Mouse (Mus musculus) mouse trophoblast stem cell (cell line): ENCODE measurements around the gene Lamb1.

Source experiments
- in situ Hi-C, 2 experiments: fragments of 300-500 bp; cut with MseI, MboI; formaldehyde crosslinking; loops; 2 replicates in 1 of 2; 3 replicates in 1 of 2; pipeline ENCODE4 v1.15.1; 2025

The Lamb1 gene

DNA sequence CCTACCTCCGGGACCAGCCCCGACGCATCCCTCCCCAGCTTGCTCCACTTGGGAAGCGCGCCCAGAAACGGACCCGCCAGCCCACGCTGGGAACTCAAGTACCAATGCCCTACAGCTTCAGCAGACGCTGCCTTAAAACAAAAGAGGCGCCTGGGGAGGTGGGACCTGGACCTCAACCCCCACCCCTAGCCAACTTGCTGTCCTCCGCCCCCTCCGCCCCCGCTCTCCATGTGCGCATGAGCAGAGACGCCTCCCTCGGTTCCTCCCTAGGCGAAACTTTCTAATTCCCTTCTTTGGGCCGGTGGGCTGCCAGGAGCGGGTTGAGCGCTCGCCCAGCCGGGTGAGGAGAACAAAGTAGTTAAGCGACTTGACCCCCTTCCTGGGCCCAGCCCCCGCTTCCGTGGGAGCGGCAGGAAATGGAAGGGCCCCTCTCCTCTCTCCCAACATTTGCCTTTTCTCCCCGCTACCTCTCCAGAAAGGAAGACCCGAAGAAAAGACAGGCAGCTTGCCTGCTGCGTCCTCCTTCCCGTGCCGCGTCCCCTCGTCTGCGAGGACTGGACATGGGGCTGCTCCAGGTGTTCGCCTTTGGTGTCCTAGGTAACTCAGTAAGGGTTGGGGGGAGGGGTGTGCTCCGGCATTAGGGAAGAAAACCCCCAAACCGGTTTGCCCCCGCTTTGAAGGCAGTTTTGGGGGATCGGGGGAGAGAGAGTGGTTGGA is at the start of gene Lamb1:
Gene Lamb1 (plus strand): TSS at position 230 of the 717 bp plus-strand sequence.
- in situ Hi-C loops, result loop anchor here in 1 of 2 experiments (10.0 kb wide), 1 partner anchor 90 kb away; no protein-coding TSS in a partner anchor

DNA sequence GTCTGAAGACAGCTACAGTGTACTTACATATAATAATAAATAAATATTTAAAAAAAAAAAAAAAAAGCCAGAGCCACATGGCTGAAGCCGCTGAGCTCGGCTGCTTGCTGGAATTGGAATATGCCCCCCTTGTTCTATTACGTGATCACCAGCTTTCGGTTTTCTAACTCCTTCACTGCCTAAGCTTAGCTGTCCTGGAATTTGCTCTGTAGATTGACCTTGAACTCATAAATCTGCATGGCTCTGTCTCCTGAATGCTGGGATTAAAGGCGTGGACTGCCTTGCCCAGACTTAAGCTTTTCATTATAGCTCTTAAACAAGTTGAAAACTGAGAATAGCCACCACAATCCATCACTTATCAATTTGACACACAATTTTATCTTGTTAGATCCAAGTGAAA is 47.8 kb upstream of the Lamb1 start:
- in situ Hi-C loops, result no loop called here

DNA sequence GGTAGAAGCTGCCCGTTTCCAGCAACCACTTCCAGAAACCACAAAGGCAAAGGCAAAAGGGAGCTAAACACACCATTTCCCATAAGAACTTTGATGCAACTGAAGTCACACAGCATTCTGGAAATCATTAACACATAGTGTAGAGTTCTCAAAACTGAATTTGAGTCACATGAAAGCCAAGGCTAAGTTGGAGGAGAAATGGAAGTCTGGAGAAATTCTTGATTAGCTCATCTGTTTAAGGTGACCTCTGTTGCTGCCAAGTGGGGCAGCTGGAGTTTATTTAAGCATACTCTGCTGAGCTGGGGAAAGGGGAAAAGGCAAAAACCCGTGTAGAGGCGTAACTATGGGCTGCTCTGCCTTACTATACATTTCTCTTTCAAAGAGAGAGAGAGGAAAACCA is 46.3 kb upstream of the Lamb1 start:
- in situ Hi-C loops, result no loop called here

DNA sequence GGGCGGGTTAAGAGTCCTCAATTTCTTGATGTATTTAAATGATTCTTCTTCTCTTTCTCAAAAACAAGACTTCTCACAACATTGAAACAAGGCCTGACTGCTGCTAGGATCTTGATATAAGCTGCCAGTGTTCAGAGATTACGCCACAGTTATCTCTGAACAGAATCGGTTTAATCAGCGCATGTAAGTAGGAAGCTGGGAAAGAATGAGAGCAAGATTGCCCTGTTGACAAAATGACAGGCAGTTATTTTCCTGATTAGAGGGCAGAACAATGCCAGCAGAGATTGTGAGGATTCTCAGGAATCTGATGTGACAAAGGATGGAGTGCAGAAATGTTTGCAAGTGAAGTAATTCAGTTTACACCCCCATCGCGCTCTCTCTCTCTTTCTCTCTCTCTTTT is 43.5 kb upstream of the Lamb1 start:
- in situ Hi-C loops, result no loop called here

DNA sequence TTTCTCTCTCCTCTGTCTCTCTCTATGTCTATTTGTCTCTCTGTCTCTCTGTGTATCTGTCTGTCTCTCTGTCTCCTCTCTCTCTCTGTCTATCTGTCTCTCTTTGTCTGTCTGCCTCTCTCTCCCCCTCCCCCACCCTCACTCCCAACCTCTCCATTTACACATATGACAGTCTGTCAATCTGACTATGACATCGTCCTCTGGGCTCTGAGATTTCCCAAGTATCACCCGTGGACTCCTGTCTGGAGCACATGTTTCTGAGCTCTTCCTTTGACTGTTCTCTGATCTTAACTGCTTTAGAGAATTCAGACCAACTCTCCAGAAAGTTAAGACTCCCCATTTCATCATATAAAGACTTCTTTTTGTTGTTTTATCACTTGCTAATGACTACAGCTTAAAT is 42.8 kb upstream of the Lamb1 start:
- in situ Hi-C loops, result no loop called here

DNA sequence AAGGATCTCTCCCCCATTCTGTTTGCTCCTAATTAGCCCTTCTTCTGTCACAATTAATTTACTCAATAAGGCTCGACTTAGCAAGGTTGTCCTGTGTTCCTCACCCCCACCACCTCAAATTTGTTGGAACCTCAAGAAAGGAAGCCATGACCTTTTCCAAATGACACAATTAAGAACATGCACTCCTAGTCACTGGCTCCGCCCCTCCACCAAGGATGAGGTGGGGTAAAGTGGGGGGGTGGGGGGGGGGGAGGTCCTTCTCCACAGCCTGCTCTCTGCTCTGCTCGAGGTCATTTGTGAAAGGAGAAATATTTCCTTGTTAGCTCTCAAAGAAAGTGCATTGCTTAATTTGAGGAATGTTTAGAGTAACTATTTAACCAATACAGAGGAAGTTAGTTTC is 42.3 kb upstream of the Lamb1 start:
- in situ Hi-C loops, result no loop called here

DNA sequence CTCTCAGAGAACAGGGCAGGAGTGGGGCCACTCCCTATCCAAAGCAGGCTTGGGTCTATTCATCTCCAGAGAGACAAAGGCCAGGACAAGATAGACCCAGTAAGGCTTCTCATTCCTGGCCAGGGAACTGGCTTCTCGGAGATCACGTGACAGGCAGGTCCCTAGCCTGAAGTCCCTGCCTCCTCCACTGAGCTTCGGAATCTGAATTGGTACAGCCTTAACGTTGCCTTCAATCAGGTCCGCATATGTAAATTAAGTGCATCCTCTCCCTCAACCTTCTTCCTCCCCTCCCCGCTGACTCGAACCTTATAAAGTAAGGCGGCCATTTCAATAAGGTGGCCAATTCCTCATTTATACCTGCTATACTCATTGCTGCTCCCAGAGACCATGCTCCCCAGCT is 39.6 kb upstream of the Lamb1 start:
- in situ Hi-C loops, result no loop called here

DNA sequence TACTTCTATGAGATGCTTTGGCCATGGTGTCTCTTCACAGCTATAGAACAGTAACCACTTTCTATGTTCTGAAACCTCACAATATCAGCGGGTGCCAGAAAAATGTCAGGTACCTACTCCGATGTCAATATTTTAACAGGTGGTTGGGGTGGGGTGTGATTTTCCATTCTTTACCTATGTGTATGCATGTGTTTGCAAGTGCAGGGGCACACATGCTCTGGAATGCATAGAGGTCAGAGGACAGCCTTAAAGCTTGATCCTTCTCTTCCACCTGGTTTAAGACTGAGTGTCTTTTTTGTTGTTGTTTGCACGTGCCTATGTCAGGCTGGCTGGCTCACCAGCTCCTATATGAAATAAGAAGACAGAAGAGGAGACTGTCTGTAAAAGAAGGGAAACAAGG is 37.9 kb upstream of the Lamb1 start:
- in situ Hi-C loops, result no loop called here

DNA sequence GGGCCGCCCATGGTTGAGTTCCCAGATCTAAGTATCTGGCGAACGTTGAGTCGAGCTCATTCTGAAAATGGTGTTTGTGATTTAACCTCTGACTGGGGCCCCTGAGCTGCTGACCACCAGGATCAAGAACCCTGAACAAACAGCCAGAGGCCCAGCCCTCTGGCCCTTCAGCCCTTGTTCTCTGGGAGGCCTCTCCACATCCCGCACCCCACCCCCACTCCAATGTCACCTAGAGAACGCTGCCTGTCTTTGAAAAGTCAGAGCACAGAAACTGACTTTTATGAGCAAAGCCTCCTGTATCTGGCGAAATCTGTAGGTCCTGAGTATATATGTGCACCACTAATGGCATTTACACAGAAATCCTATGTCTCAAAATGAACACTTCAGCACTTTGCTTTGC is 36.2 kb upstream of the Lamb1 start:
- in situ Hi-C loops, result no loop called here

DNA sequence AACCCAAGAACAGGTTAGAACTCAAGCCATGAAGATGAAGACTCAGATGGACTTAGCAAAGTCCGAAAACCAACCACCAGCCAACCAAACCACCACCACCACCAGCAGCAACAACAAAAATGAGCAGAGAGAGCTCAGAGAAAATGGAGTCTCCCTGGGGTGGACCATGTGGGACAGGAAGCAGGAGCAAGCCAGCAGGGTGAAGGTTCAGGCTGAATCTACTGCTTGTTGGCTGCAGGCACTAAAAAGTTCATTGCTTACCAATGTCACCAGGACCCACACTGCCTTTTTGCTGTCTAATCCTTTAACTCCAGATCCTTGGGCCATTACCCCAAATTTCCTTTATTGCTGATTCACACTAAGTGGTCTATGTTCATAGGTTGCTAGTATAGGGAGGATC is 32.4 kb upstream of the Lamb1 start:
- in situ Hi-C loops, result no loop called here

DNA sequence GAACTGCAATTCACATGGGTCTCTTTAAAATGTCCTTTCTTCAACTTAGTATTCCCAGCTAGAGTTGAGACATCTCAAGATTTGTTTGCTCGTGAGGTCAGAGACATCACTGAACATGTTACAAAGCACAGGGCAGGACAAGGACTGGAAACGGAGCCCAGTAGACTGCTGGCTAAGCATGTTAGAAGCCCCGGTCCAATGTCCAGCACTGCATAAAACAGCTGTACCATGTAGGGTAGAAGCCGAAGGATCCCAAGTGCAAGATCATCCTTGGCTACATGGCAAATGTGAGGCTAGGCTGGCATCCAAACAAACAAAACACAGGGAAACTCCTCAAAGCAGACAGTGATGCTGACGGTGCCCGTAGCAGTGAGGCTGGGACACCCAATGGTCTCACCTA is 30.0 kb upstream of the Lamb1 start:
- in situ Hi-C loops, result no loop called here

DNA sequence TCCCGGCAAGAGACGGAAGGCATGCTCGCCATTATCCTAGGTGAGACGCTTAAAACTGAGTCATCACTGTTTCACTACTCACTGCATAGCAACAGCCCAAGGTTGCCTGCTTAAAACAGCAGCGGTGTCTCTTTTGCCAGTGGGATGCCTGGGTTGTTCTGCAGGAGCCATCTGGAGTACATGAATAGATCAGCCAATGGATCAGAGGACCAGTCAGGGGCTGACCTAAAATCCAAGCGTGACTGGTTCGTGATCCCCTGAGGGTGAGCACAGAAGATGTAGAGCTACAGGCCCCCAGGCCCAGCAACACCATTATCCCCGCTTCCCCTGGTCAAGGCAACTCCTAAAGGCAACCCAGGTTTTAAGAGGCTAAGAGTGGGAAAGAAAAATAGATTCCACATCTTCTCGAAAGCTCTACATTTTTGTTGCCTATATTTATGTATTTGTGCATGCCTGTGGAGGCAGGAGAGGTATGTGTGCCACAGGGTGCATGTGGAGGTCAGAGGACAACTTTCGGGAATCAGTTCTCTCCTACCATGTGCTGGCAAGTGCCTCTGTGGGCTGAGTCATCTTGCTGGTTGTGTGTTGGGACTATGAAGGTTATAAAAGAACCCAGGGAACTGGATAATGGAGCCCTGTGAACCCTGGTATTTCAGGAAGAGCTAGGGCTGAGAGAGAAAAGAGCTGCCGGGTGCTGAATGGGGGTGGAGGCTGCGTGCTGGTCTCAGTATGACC is 28.0 kb upstream of the Lamb1 start:
- in situ Hi-C loops, result no loop called here

DNA sequence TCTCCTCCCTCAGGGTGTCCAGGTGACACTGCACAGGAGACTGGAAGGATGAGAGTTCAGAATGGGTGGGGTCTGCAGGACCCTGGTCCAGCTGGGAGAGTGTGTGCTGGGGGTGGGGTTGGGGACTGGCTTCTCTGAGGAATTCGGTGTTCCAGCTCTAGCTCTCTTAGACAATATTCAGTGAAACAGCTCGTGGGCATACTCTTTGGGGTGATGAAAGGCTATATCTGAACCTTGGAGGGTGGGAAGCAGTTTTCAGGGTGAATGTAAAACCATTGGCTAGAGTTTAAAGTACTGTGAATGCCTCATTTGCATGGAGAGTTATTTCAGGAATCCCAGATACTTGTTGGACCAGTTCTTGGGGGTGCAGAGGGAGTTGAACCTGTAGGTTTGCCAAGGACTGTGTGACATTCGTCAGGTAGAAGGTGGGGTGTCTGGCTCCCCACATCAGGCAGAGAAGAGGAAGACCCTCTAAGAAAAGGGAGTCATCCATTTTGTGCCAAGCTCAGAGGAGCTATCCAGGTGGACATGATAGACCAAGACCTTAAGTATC is 25.9 kb upstream of the Lamb1 start:
- in situ Hi-C loops, result no loop called here

DNA sequence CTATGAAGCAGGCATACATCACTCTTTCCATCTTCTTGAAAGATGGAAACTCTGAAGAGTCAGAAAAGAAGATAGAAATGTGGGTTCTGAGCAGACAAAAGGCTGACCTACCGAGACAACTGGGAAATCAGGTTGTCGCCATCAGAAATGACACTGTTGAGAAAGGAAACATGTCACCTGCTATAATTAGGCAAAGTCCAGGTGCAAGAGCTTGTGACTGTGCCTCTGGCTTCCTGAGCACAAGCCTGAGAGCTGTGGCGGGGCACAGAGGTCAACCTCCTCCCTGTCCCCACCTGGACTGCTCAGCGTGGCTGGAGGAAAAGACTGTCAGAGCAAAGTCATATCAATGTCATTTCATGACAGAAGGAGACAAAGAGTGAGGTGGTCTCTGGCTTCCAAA is 25.2 kb upstream of the Lamb1 start:
- in situ Hi-C loops, result no loop called here

DNA sequence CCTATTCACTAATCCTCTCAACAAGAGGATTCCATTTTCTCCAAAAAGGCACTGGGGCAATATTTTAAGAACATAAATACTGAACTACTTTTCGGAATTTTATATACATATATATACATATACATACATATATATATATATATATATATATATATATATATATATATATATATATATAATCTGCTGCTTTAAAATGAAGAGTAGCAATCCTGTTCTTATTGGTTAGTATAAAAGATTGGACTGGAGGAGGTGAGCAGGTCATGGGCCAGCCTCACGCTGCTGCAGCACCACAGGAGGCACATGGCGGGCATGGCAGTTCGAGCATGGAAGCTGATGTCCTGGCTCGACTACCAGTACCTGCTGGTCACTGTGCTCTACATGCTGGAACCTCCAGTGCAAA is 24.6 kb upstream of the Lamb1 start, which contains the start of gene Gm6993:
Gene Gm6993 (plus strand): TSS at position 301 of the 400 bp plus-strand sequence.
- in situ Hi-C loops, result no loop called here

DNA sequence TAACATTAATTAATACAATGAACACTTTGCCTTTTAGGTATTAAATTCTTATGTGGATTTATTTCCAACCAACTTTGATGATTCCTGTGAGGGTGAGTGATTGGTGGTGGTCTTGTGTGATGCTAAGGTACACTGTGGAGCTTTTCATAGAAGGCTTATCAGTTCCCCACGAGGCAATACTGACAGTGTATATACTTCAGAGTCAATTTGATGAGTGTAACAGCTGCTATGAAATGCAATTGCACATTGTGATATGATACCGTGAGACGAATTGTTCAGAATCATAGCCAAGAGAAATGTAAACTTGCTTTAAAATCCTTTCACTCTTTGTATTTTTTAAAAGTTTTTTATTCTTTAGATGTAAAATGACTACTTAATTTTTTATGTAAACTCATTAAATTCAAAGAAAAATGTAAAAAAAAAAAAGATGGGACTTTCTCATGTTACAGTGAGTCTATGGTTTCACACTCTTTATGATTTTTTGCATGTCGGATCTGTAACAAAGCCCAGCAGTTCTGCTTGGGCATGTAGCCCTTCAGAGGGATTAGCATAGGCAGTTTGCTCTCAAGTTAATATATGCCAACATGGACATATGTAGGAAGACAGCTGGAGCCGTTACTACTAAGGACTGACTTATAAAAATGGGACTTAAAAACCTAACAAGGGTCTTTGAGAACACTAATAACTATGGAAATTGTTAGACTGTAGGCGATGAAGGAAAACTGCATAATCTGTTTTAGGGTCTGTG is 23.3 kb upstream of the Lamb1 start:
- in situ Hi-C loops, result no loop called here

DNA sequence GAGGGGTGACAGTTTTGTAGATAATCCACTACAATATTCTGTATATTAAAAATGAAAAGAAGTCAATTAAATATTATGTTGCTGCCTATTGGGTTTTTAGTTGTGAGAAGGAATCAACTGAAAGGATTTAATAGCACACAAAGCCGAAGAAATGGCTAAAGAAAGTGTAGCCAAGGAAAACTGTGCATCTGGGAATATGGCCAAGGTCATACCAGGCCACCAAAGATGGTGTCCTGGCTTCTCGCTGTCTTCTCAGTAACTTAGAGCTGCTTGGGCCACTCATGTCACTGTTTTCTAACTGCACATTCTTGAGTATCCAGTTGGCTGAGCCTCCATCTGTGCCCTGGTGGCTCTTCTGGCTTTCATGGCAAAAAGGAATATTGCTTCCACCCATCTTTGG is 21.0 kb upstream of the Lamb1 start:
- in situ Hi-C loops, result no loop called here

DNA sequence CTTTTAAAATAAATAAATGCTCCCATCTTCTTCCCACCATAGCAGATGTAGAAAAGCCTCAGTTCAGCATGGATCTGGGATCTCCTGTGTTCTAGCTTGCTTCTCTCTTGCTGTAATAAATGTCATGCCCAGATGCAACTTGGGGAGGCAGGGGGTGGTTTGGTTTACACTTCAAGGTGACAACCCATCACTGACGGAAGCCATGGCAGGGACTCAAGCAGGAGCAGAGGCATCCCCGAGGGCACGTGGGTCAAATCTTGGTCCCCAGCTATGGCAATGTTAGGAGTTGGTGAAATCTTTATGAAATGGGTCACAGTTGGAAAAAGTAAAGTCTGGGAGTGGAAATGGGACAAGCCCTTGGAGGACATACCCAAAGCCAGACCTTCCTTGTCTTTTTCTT is 20.3 kb upstream of the Lamb1 start:
- in situ Hi-C loops, result no loop called here

DNA sequence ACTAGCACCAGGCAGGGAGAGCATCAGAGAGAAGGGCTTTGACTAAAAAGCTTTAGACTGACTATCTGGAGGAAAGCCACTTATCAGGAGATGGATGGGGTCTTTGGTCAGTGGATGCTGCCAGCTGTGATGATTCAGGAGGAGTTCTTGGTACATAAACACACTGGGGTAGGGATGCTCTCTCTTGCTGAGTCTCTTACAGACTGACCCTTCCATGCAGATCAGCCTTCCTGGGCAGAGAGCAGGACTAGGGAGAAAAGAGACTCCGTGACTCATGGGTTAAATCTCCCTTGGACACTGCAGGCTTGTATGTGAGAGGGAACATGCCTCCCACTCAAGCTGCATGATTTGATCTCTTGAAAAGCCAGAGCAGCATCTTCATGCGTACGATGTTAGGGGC is 18.9 kb upstream of the Lamb1 start:
- in situ Hi-C loops, result no loop called here

DNA sequence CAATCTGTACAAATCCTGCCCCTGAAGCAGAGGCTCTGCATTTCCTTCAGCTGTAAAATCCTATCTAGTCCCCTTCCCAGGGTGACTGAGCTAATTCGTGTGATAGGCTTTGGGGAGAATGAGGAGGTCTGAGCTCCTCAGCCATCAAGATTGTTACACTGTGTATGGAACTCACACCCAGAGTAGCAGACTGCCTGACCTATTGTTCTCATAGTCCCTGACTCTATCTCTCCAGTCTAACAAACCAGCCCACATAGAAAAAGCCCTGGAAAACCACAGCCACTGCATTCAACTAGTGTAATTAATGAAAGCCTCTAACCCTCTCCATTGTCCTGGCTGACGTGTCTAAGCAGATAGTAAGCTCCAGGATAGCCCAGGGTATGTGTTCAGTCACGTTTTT is 18.4 kb upstream of the Lamb1 start:
- in situ Hi-C loops, result no loop called here

DNA sequence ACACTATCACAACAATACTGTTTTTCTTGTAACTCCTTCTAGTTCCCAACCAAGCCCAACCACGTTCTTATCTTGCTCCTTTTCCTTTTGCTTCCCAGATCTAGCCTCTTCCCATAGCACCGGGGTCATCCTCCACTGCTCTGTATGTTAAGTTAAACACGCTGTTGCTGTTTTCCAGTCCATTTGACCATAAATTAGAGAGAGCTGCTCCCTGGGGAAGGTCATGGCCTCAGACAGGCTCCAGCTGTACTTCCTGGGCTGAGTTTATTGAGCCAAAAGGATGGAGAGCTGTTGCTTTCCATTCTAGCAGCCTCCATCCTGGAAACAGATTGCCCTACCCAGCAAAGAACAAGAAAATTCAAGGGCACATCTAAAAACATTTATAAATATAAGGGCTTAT is 16.9 kb upstream of the Lamb1 start:
- in situ Hi-C loops, result no loop called here

DNA sequence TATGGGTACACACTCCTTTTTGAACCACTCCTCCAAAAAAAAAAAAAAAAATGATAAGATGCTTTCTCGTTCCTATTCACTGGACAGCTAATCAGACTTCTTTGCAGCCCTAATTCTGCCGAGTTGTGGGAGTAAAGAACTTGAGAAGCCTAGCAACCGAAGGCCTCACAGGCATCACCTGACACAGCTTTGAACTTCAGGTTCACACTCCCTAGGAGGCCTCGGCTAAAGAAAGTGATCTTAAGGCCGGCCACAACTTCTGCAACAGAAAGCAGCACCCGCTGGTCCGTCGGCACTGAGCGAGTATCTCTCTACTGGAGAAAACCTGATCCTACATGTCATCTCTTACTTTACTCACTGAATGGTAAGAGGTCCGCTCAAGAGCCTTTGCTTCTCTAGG is 16.4 kb upstream of the Lamb1 start:
- in situ Hi-C loops, result no loop called here
